Mouse (Mus musculus) left cerebral cortex, adult 8-10 months (tissue): ENCODE results near the gene Palm3. TPM values are rescaled to one million over a fixed set of nuclear protein-coding genes. Genes with fewer than 3 reads are reported as not detected.
A peak's percentile ranks its signal among the peaks of the same experiment; 100 is the strongest.

Experiments used
- DNase-seq, 2 experiments: peaks; one replicate each; pipeline ENCODE4 v3.0.0; 2022; ENCODE audit warnings: low spot score in 2 of 2
- microRNA-seq, 2 experiments: library from miRNA; unstranded; fragments of <30 nt; microRNA quantifications; one replicate each; pipeline ENCODE4 v1.2.0; 2022
- total RNA-seq, 4 experiments: library from RNA; stranded (reverse); gene quantifications; 2 replicates each; pipeline ENCODE4 v1.2.4; 2022

Palm3 gene
- total RNA-seq, 4 experiments from 2014 or later = 1.5 to 4.5 (median 2.3) TPM

GRCm38 (mm10) chr8:84065457-84066072, 44.3 kb downstream of the Palm3 start:
- no peak for DNase-seq

GRCm38 (mm10) chr8:84066291-84066930, 45.1 kb downstream of the Palm3 start, which contains the start of gene Rfx1:
Gene Rfx1, plus strand, starts transcription at chr8:84066834.
- peak; percentile 98 to 100 for DNase-seq

GRCm38 (mm10) chr8:84067047-84067573, 45.8 kb downstream of the Palm3 start:
- peak; percentile 89 to 94 for DNase-seq

DNA sequence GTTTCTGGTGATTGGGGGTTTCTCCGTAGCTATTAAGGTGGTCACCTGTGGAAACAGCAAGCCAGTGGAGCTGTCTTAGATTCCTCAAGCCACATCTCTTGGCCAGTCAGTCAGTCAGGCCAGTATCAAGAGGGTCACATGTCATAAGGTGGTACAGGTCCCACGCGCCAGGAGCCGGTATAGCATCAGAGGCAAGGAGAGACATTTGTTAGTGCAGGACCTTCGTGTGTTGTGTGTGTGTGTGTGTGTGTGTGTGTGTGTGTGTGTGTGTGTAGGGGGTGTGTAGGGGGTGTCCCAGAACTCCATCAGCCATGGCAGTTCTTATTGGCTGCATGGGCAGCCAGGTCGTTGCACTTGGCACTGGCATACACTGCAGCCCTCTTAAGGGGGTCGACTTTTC, 46.6 kb downstream of the Palm3 start:
- DNase-seq = no peak

GRCm38 (mm10) chr8:84068316-84069035, 47.2 kb downstream of the Palm3 start:
- no peak for DNase-seq

GRCm38 (mm10) chr8:84069169-84069568, 47.9 kb downstream of the Palm3 start:
- no peak for DNase-seq

DNA sequence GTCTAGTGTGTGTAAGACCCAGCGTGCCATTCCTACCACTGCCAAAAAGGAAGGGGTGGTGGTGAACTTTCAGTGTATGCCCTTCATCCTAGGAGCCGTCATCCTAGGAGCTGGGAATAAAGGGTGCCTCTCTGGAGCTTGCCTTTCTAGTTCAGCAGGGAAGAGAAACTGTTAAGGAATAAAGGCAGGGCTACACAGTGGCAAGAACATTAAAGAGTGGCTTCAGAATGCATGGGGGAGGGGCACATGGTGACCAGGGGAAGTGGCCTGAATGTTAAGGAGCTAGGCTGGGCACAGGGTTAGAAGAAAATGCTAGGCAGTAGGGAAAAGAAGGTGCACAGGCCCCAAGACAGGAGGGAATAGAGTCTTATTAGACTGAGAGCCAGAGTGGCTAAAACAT, 48.5 kb downstream of the Palm3 start:
- no peak for DNase-seq

GRCm38 (mm10) chr8:84070241-84070640, 49.0 kb downstream of the Palm3 start:
- no peak for DNase-seq

DNA sequence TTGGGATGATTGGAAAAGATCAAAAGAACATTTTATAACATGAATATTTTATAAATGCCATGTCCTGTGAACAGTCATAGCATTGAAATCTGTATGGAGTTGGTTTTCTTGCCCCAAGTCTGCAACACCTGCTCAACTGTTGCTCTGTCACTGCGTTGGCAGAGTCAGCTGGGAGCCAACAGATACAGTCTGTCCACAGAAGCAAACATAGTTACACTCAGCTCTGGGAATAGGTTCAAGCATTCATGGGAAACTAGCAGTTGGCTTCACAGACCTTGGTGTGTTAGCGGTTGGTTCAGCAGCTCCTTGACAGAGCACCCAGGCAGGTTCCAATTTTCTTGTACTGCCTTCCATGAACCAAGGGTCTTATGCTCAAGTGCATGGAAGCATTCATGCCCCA, 49.4 kb downstream of the Palm3 start:
- DNase-seq = peak in 1 of 2 experiments; percentile 74

- DNase-seq = no peak
These were observed 50.6 kb downstream of the Palm3 start for GRCm38 (mm10) chr8:84071921-84072320.

DNA sequence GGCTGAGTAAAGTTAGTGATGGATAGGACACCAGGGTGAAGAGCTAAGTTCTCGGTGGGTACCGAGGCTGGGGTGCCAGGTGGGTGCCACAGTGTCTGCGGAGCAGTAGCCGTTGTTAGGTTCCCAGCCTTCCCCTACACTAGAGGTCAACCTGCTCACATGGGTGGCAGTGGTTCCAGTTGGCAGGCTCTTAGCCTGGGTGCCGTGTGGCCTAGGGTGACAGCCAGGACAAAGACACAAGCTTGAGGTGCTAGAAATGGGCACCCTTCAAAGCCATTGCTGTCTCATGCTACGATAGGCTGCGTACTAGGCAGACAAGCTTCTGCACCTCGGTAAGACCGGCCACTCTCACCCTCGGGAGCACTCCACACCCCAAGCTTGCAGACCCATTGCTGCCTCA, 51.0 kb downstream of the Palm3 start:
- DNase-seq = no peak

DNA sequence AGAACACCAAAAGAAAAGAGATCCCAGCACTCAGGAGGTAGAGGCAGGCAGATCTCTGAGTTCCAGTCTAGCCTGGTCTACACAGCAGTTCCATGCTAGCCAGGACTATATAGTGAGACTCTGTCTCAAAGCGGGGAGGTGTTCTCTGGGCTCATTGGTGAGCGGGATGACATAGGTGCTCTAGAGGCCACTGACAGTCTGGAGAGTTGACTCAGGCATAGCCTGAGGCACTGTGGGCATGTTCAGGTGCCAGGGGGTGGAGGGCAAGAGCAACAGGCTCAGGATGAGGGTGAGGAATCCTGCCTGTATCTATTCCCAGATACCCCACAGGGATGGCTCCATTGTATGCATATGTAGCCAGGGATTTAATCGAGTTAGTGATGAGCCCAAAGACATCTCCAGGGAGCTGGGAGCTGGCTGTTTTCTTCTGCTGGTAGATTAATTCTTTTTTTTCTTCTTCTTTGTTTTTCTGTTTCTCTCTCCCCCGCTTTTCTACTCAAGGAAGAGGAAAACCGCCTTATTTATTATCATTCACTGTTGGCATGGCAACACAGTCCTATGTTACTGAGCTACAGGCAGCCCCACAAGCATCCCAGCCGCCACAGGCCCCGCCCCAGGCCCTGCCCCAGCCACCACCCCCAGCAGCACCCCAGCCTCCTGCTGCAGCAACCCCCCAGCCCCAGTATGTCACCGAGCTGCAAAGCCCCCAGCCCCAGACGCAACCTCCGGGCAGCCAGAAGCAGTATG, 52.1 kb downstream of the Palm3 start:
- DNase-seq = no peak

GRCm38 (mm10) chr8:84076412-84076811, 55.1 kb downstream of the Palm3 start:
- DNase-seq = no peak

DNA sequence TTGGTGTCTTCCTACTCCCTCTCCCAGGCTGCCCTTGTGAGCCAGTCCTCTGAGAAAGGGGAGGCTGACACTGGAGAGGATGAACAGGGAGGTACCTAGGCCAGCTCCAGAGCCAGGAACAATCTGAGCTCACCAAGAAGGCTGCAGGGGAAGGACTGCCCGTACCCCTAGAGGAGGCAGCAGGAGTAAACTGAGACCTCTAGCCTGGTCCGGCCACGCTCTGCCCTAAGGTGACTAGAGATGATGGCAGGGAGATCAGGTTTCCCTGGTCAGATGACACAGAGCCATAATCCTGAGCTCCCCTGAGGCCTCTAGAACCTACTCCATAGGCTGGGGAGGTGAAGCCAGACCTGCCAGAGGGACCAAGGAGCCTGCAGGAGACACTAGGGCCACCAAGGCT, 55.6 kb downstream of the Palm3 start:
- DNase-seq = no peak

- DNase-seq = no peak
These were observed 57.9 kb downstream of the Palm3 start for GRCm38 (mm10) chr8:84079206-84079605.

Small RNA genes within 50 kb of the gene (microRNA-seq; reads per million reads assigned to microRNA genes)
- gene Mir1199 (0 to 3.4 reads per million in 2 experiments), gene Mir8111 (5.3 to 12.6 reads per million in 2 experiments)

Other genes starting within 250 kb of the Palm3 start
- 100 to 1,000 TPM; 330 to 370 (median 359) TPM for gene Adgrl1, start 121.4 kb upstream of the Palm3 start, total RNA-seq
- under 1 TPM; 0.26 to 0.76 (median 0.34) TPM for gene Gm10644, start 66.3 kb upstream of the Palm3 start, total RNA-seq
- 1 to 10 TPM in 3 of 4 experiments, under 1 TPM in 1; 0.83 to 1.1 (median 1.0) TPM for gene Asf1b, start 66.0 kb upstream of the Palm3 start, total RNA-seq
- gene Prkaca, start 48.5 kb upstream of the Palm3 start, total RNA-seq = 100 to 1,000 TPM; 247 to 270 (median 264) TPM
- gene Samd1, start 23.8 kb upstream of the Palm3 start, total RNA-seq = 10 to 100 TPM; 43.5 to 53.7 (median 46.3) TPM
- gene 1700067K01Rik, start 20.0 kb upstream of the Palm3 start, total RNA-seq = under 1 TPM; 0.34 to 0.77 (median 0.48) TPM
- gene 2210011C24Rik, start 9.3 kb upstream of the Palm3 start, total RNA-seq = 1 to 10 TPM in 3 of 4 experiments, under 1 TPM in 1; 0.37 to 2.6 (median 1.5) TPM
- under 1 TPM; 0.36 to 0.57 (median 0.47) TPM for gene Il27ra, start 21.1 kb downstream of the Palm3 start, total RNA-seq
- not detected for gene Rln3, start 23.5 kb downstream of the Palm3 start, total RNA-seq
- 1 to 10 TPM; 4.1 to 4.6 (median 4.5) TPM for gene Gm10643, start 43.7 kb downstream of the Palm3 start, total RNA-seq
- gene Rfx1, start 45.4 kb downstream of the Palm3 start, total RNA-seq = 10 to 100 TPM; 19.5 to 26.3 (median 24.3) TPM
- gene Dcaf15, start 83.3 kb downstream of the Palm3 start, total RNA-seq = 10 to 100 TPM; 17.0 to 19.8 (median 18.5) TPM
- not detected for gene Podnl1, start 104.5 kb downstream of the Palm3 start, total RNA-seq
- 10 to 100 TPM; 44.3 to 52.9 (median 47.4) TPM for gene Cc2d1a, start 126.5 kb downstream of the Palm3 start, total RNA-seq
- 1 to 10 TPM; 2.8 to 3.2 (median 3.1) TPM for gene 4930432K21Rik, start 126.6 kb downstream of the Palm3 start, total RNA-seq
- 1 to 10 TPM; 2.8 to 3.8 (median 3.2) TPM for gene Nanos3, start 163.7 kb downstream of the Palm3 start, total RNA-seq
- gene Zswim4, start 215.6 kb downstream of the Palm3 start, total RNA-seq = 10 to 100 TPM; 12.9 to 13.8 (median 13.3) TPM
- 100 to 1,000 TPM in 2 of 4 experiments, 10 to 100 TPM in 2; 97.1 to 133 (median 108) TPM for gene D8Ertd738e, start 228.2 kb downstream of the Palm3 start, total RNA-seq
- gene Mri1, start 235.9 kb downstream of the Palm3 start, total RNA-seq = 10 to 100 TPM; 14.3 to 18.7 (median 16.2) TPM
- 10 to 100 TPM; 24.6 to 29.7 (median 27.8) TPM for gene Ccdc130, start 248.9 kb downstream of the Palm3 start, total RNA-seq